Mouse (Mus musculus): ENCODE data around the gene Vti1b. TPM values are rescaled to one million over a fixed set of nuclear protein-coding genes. Genes with fewer than 3 reads are reported as not detected.
A peak's percentile ranks its signal among the peaks of the same experiment; 100 is the strongest.
"Not testable (repeated sequence)": the region's sequence is repeated elsewhere in the genome, so short reads cannot be mapped to it uniquely, and the experiment has no call there.

Gene Vti1b
- polyA plus RNA-seq, 1 experiment from 2014 or later, result 105 TPM

GRCm38 (mm10) chr12:79191701-79192100, 19.2 kb upstream of the Vti1b start:
- peak; percentile 83 for ATAC-seq (ENCODE audit: insufficient read depth, low FRiP score, low TSS enrichment)
- 7% methylated on average over 14 of the region's 14 CpGs for WGBS
- peak overlapping the region; percentile 65 for H3K4me3 ChIP-seq (ENCODE audit: low read depth, low read length)
- H3K9me3 ChIP-seq (ENCODE audit: control insufficient read depth, low read length), result no peaks in the 10 kb centered on the region
- peaks cover 7% of the 10 kb centered on the region; the same call in 1 of the 2 replicates for H3K4me1 ChIP-seq (ENCODE audit: control insufficient read depth, insufficient read depth, low read length)
- no peaks in the 10 kb centered on the region for H3K36me3 ChIP-seq (ENCODE audit: control insufficient read depth, insufficient read depth, low read length)
- no peaks in the 10 kb centered on the region for H3K27me3 ChIP-seq (ENCODE audit: control insufficient read depth, insufficient read depth, low read length)
- peak; percentile 84 for DNase-seq (ENCODE audit: low spot score)
- peak overlapping the region; percentile 64 for H3K9ac ChIP-seq (ENCODE audit: low read length)
- no peak overlapping the region for H3K27ac ChIP-seq (ENCODE audit: low read depth, low read length)
- H3K4me2 ChIP-seq (ENCODE audit: low read depth), result peak overlapping the region; percentile 85

- H3K4me1 ChIP-seq (ENCODE audit: control insufficient read depth, insufficient read depth, low read length), result peaks cover 7% of the 10 kb centered on the region; the same call in 1 of the 2 replicates
- H3K27ac ChIP-seq (ENCODE audit: low read depth, low read length), result no peak overlapping the region
- peak overlapping the region; percentile 65 for H3K4me3 ChIP-seq (ENCODE audit: low read depth, low read length)
- no peaks in the 10 kb centered on the region for H3K9me3 ChIP-seq (ENCODE audit: control insufficient read depth, low read length)
- DNase-seq (ENCODE audit: low spot score) (peak; percentile 59), ATAC-seq (ENCODE audit: insufficient read depth, low FRiP score, low TSS enrichment) (peak; percentile 86)
- H3K27me3 ChIP-seq (ENCODE audit: control insufficient read depth, insufficient read depth, low read length), result no peaks in the 10 kb centered on the region
- H3K36me3 ChIP-seq (ENCODE audit: control insufficient read depth, insufficient read depth, low read length), result no peaks in the 10 kb centered on the region
- under 1% methylated on average over 18 of the region's 18 CpGs for WGBS
- H3K9ac ChIP-seq (ENCODE audit: low read length), result peak overlapping the region; percentile 64
- peak overlapping the region; percentile 85 for H3K4me2 ChIP-seq (ENCODE audit: low read depth)
Measured at GRCm38 (mm10) chr12:79190931-79191673, 18.6 kb upstream of the Vti1b start.

- ATAC-seq (ENCODE audit: insufficient read depth, low FRiP score, low TSS enrichment); DNase-seq (ENCODE audit: low spot score); H3K27ac ChIP-seq (ENCODE audit: low read depth, low read length); H3K9me3 ChIP-seq (ENCODE audit: control insufficient read depth, low read length); H3K27me3 ChIP-seq (ENCODE audit: control insufficient read depth, insufficient read depth, low read length); H3K4me2 ChIP-seq (ENCODE audit: low read depth); H3K4me3 ChIP-seq (ENCODE audit: low read depth, low read length); H3K9ac ChIP-seq (ENCODE audit: low read length); H3K4me1 ChIP-seq (ENCODE audit: control insufficient read depth, insufficient read depth, low read length); H3K36me3 ChIP-seq (ENCODE audit: control insufficient read depth, insufficient read depth, low read length): not testable (repeated sequence)
- WGBS, result 91% methylated on average over 5 of the region's 6 CpGs
Measured at GRCm38 (mm10) chr12:79185160-79185559, 12.7 kb upstream of the Vti1b start.

- ATAC-seq (ENCODE audit: insufficient read depth, low FRiP score, low TSS enrichment) (no peak), DNase-seq (ENCODE audit: low spot score) (no peak)
- H3K4me3 ChIP-seq (ENCODE audit: low read depth, low read length), result no peak overlapping the region
- 0 out of 2 replicates have a peak, but pooled peaks cover 2% of the 10 kb centered on the region for H3K36me3 ChIP-seq (ENCODE audit: control insufficient read depth, insufficient read depth, low read length)
- H3K9ac ChIP-seq (ENCODE audit: low read length), result no peak overlapping the region
- peaks cover 6% of the 10 kb centered on the region for H3K4me1 ChIP-seq (ENCODE audit: control insufficient read depth, insufficient read depth, low read length)
- H3K27ac ChIP-seq (ENCODE audit: low read depth, low read length), result no peak overlapping the region
- WGBS, result 94% methylated on average over 5 of the region's 5 CpGs
- H3K27me3 ChIP-seq (ENCODE audit: control insufficient read depth, insufficient read depth, low read length), result no peaks in the 10 kb centered on the region
- H3K4me2 ChIP-seq (ENCODE audit: low read depth), result no peak overlapping the region
- no peaks in the 10 kb centered on the region for H3K9me3 ChIP-seq (ENCODE audit: control insufficient read depth, low read length)
Measured at GRCm38 (mm10) chr12:79175998-79176397, 3.5 kb upstream of the Vti1b start.

- no peaks in the 10 kb centered on the region for H3K27me3 ChIP-seq (ENCODE audit: control insufficient read depth, insufficient read depth, low read length)
- WGBS, result 86% methylated on average over 5 of the region's 5 CpGs
Measured at GRCm38 (mm10) chr12:79173721-79174120, 1.3 kb upstream of the Vti1b start.

GRCm38 (mm10) chr12:79171269-79171995, 1.0 kb downstream of the Vti1b start:
- DNase-seq (ENCODE audit: low spot score) (no peak), ATAC-seq (ENCODE audit: insufficient read depth, low FRiP score, low TSS enrichment) (no peak)
- Histone ChIP-seq H3K9me3 (ENCODE audit: control insufficient read depth, low read length) (no peaks in the 10 kb centered on the region), H3K4me2 (ENCODE audit: low read depth) (peak overlapping the region; percentile 53), H3K27me3 (ENCODE audit: control insufficient read depth, insufficient read depth, low read length) (no peaks in the 10 kb centered on the region), H3K27ac (ENCODE audit: low read depth, low read length) (no peak overlapping the region), H3K4me1 (ENCODE audit: control insufficient read depth, insufficient read depth, low read length) (peaks cover 6% of the 10 kb centered on the region), H3K36me3 (ENCODE audit: control insufficient read depth, insufficient read depth, low read length) (no peaks in the 10 kb centered on the region), H3K4me3 (ENCODE audit: low read depth, low read length) (peak overlapping the region; percentile 97), H3K9ac (ENCODE audit: low read length) (peak overlapping the region; percentile 91)
- 39% methylated on average over 12 of the region's 12 CpGs for WGBS

More at GRCm38 (mm10) chr12:79173721-79174120, 1.3 kb upstream of the Vti1b start:
- Histone ChIP-seq H3K4me1 (ENCODE audit: control insufficient read depth, insufficient read depth, low read length) (peaks cover 6% of the 10 kb centered on the region), H3K27ac (ENCODE audit: low read depth, low read length) (no peak overlapping the region), H3K36me3 (ENCODE audit: control insufficient read depth, insufficient read depth, low read length) (no peaks in the 10 kb centered on the region), H3K9me3 (ENCODE audit: control insufficient read depth, low read length) (no peaks in the 10 kb centered on the region), H3K9ac (ENCODE audit: low read length) (no peak overlapping the region), H3K4me3 (ENCODE audit: low read depth, low read length) (no peak overlapping the region), H3K4me2 (ENCODE audit: low read depth) (no peak overlapping the region)
- DNase-seq (ENCODE audit: low spot score) (no peak), ATAC-seq (ENCODE audit: insufficient read depth, low FRiP score, low TSS enrichment) (no peak)

- H3K9me3 ChIP-seq (ENCODE audit: control insufficient read depth, low read length), result no peaks in the 10 kb centered on the region
- H3K9ac ChIP-seq (ENCODE audit: low read length), result no peak overlapping the region
- no peak overlapping the region for H3K4me3 ChIP-seq (ENCODE audit: low read depth, low read length)
- no peaks in the 10 kb centered on the region for H3K27me3 ChIP-seq (ENCODE audit: control insufficient read depth, insufficient read depth, low read length)
- H3K4me2 ChIP-seq (ENCODE audit: low read depth), result no peak overlapping the region
- no peaks in the 10 kb centered on the region for H3K36me3 ChIP-seq (ENCODE audit: control insufficient read depth, insufficient read depth, low read length)
- peaks cover 6% of the 10 kb centered on the region for H3K4me1 ChIP-seq (ENCODE audit: control insufficient read depth, insufficient read depth, low read length)
- ATAC-seq (ENCODE audit: insufficient read depth, low FRiP score, low TSS enrichment) (no peak), DNase-seq (ENCODE audit: low spot score) (no peak)
- 75% methylated on average over 3 of the region's 3 CpGs for WGBS
- no peak overlapping the region for H3K27ac ChIP-seq (ENCODE audit: low read depth, low read length)
Measured at GRCm38 (mm10) chr12:79170421-79170820, 2.0 kb downstream of the Vti1b start.

GRCm38 (mm10) chr12:79169173-79169572, 3.3 kb downstream of the Vti1b start:
- no peaks in the 10 kb centered on the region for H3K27me3 ChIP-seq (ENCODE audit: control insufficient read depth, insufficient read depth, low read length)
- no peak overlapping the region for H3K27ac ChIP-seq (ENCODE audit: low read depth, low read length)
- H3K4me1 ChIP-seq (ENCODE audit: control insufficient read depth, insufficient read depth, low read length), result peaks cover 6% of the 10 kb centered on the region
- no peaks in the 10 kb centered on the region for H3K9me3 ChIP-seq (ENCODE audit: control insufficient read depth, low read length)
- no peak overlapping the region for H3K9ac ChIP-seq (ENCODE audit: low read length)
- DNase-seq (ENCODE audit: low spot score), result no peak
- H3K4me2 ChIP-seq (ENCODE audit: low read depth), result no peak overlapping the region
- no peak overlapping the region for H3K4me3 ChIP-seq (ENCODE audit: low read depth, low read length)
- ATAC-seq (ENCODE audit: insufficient read depth, low FRiP score, low TSS enrichment), result no peak
- no peaks in the 10 kb centered on the region for H3K36me3 ChIP-seq (ENCODE audit: control insufficient read depth, insufficient read depth, low read length)

All from neural tube, embryonic 11.5 days (tissue).